Mouse (Mus musculus) kidney, adult 2 months (tissue): ENCODE results near the gene BB287469. TPM values are rescaled to one million over a fixed set of nuclear protein-coding genes. Genes with fewer than 3 reads are reported as not detected.

Source experiments
- polyA plus RNA-seq: library from polyadenylated mRNA; depleted of rRNA; stranded (reverse); fragments of >200 nt; gene quantifications from 2 replicates; pipeline ENCODE4 v1.2.3, GENCODE M21; 2012; rRNA removed

BB287469 gene
- polyA plus RNA-seq, 1 experiment, result not detected

Other genes starting within 250 kb of the BB287469 start
- gene Oog1, start 213.9 kb upstream of the BB287469 start, polyA plus RNA-seq, result not detected in 2 replicates
- not detected in 2 replicates for gene Gm4027, start 197.7 kb upstream of the BB287469 start, polyA plus RNA-seq
- gene Gm16381, start 172.0 kb upstream of the BB287469 start, polyA plus RNA-seq, result not detected in 2 replicates
- not detected in 2 replicates for gene Gm21319, start 40.8 kb upstream of the BB287469 start, polyA plus RNA-seq
- gene Gm21936, start 21.1 kb upstream of the BB287469 start, polyA plus RNA-seq, result not detected in 2 replicates
- not detected in 2 replicates for gene Gm2001, start 25.8 kb downstream of the BB287469 start, polyA plus RNA-seq
- gene Gm2016, start 57.5 kb downstream of the BB287469 start, polyA plus RNA-seq, result not detected in 2 replicates
- not detected in 2 replicates for gene Gm2022, start 78.8 kb downstream of the BB287469 start, polyA plus RNA-seq
- not detected in 2 replicates for gene Gm2035, start 103.3 kb downstream of the BB287469 start, polyA plus RNA-seq
- gene Gm2042, start 137.5 kb downstream of the BB287469 start, polyA plus RNA-seq, result not detected in 2 replicates
- gene Gm2075, start 195.3 kb downstream of the BB287469 start, polyA plus RNA-seq, result not detected in 2 replicates
- not detected in 2 replicates for gene Gm6803, start 202.2 kb downstream of the BB287469 start, polyA plus RNA-seq
- not detected in 2 replicates for gene Gm2056, start 210.4 kb downstream of the BB287469 start, polyA plus RNA-seq